Mouse (Mus musculus) stomach, embryonic 16.5 days (tissue): ENCODE data around the gene Syt14. TPM values are rescaled to one million over a fixed set of nuclear protein-coding genes. Genes with fewer than 3 reads are reported as not detected.

Source experiments
- ATAC-seq: fragments of 200-750 bp; cut with Nextera tagmentation; 2 replicates; pipeline ENCODE4 v1.8.0; 2017; ENCODE audit warnings: moderate number of reproducible peaks, moderate TSS enrichment; ENCODE audit not compliant: insufficient read depth, low FRiP score
- H3K27ac ChIP-seq: fragments of 300-500 bp; sonication (generic); 2 replicates; pipeline ENCODE4 v1.5.1; 2014; ENCODE audit warnings: low read length
- H3K27me3 ChIP-seq: fragments of 300-500 bp; sonication (generic); 2 replicates; pipeline ENCODE4 v1.6.1; 2014; ENCODE audit warnings: low read length, control low read depth, mixed read lengths; ENCODE audit not compliant: control insufficient read depth, insufficient read depth
- H3K36me3 ChIP-seq: fragments of 300-500 bp; sonication (generic); 2 replicates; pipeline ENCODE4 v1.6.1; 2014; ENCODE audit warnings: low read length; ENCODE audit not compliant: control insufficient read depth, insufficient read depth
- H3K4me1 ChIP-seq: fragments of 300-500 bp; sonication (generic); 2 replicates; pipeline ENCODE4 v1.6.1; 2014; ENCODE audit warnings: low read length, control low read depth, mixed read lengths; ENCODE audit not compliant: control insufficient read depth, insufficient read depth
- H3K4me2 ChIP-seq: fragments of 300-500 bp; sonication (generic); 2 replicates; pipeline ENCODE4 v1.6.1; 2014; ENCODE audit warnings: low read depth, low read length, mixed read lengths
- H3K4me3 ChIP-seq: fragments of 300-500 bp; sonication (generic); replicated peaks from 2 replicates; pipeline ENCODE4 v1.5.1; 2014; ENCODE audit warnings: mild to moderate bottlenecking, low read length
- H3K9ac ChIP-seq: fragments of 300-500 bp; sonication (generic); 2 replicates; pipeline ENCODE4 v1.6.1; 2014; ENCODE audit warnings: low read length
- H3K9me3 ChIP-seq: fragments of 300-500 bp; sonication (generic); replicated peaks from 2 replicates; pipeline ENCODE4 v1.6.1; 2016; ENCODE audit warnings: low read length, control low read depth; ENCODE audit not compliant: control insufficient read depth
- WGBS: fragments of 180-500 bp; shearing (Covaris S2); extraction: QIAGEN DNeasy Blood & Tissue Kit; methylation state at CpG from one replicate; pipeline ENCODE4 v1.1.7; 2014; 5-methylcytosine and 5-hydroxymethylcytosine counted together
- polyA plus RNA-seq: library from polyadenylated mRNA; unstranded; fragments of >200 nt; fragmentation: Nextera tagmentation; extraction: Ambion mirVana; gene quantifications from 2 replicates; pipeline ENCODE4 v1.2.1, GENCODE M21; 2015

Syt14 gene
- polyA plus RNA-seq, 1 experiment from 2014 or later, result 1.3 TPM

GRCm38 (mm10) chr1:192853988-192854818, 181.4 kb downstream of the Syt14 start:
- Histone ChIP-seq H3K4me1 (peaks cover 37% of the 10 kb centered on the region), H3K36me3 (no peaks in the 10 kb centered on the region), H3K27ac (peak overlapping the region; percentile 92), H3K4me2 (peak overlapping the region; percentile 55), H3K9me3 (no peaks in the 10 kb centered on the region), H3K9ac (peak overlapping the region; percentile 94), H3K4me3 (peak overlapping the region; percentile 80), H3K27me3 (no peaks in the 10 kb centered on the region)
- 6% methylated on average over 19 of the region's 19 CpGs for WGBS
- peak; percentile 12; the same call in 1 of the 2 replicates for ATAC-seq

- H3K27me3 ChIP-seq, result no peaks in the 10 kb centered on the region
- peaks cover 37% of the 10 kb centered on the region for H3K4me1 ChIP-seq
- H3K4me2 ChIP-seq, result peak overlapping the region; percentile 55
- 60% methylated on average over 2 of the region's 2 CpGs for WGBS
- H3K27ac ChIP-seq, result no peak overlapping the region
- no peaks in the 10 kb centered on the region for H3K9me3 ChIP-seq
- 0 out of 2 replicates have a peak overlapping the region, but pooled peaks have one; percentile 94 for H3K9ac ChIP-seq
- no peak for ATAC-seq
- peaks cover 5% of the 10 kb centered on the region; the same call in 1 of the 2 replicates for H3K36me3 ChIP-seq
- H3K4me3 ChIP-seq, result peak overlapping the region; percentile 80
Observed at GRCm38 (mm10) chr1:192853429-192853828, 182.1 kb downstream of the Syt14 start.

GRCm38 (mm10) chr1:192852047-192852446, 183.5 kb downstream of the Syt14 start:
- no peak overlapping the region for H3K4me3 ChIP-seq
- peaks cover 37% of the 10 kb centered on the region for H3K4me1 ChIP-seq
- H3K9me3 ChIP-seq, result no peaks in the 10 kb centered on the region
- no peak for ATAC-seq
- no peaks in the 10 kb centered on the region for H3K27me3 ChIP-seq
- H3K36me3 ChIP-seq, result peaks cover 5% of the 10 kb centered on the region; the same call in 1 of the 2 replicates
- no peak overlapping the region for H3K4me2 ChIP-seq
- H3K9ac ChIP-seq, result no peak overlapping the region
- no peak overlapping the region for H3K27ac ChIP-seq

- peaks cover 37% of the 10 kb centered on the region for H3K4me1 ChIP-seq
Observed at GRCm38 (mm10) chr1:192851640-192852039, 183.9 kb downstream of the Syt14 start.

GRCm38 (mm10) chr1:192851126-192851525, 184.4 kb downstream of the Syt14 start:
- 10% methylated on average over 2 of the region's 2 CpGs for WGBS
- Histone ChIP-seq H3K9ac (0 out of 2 replicates have a peak overlapping the region, but pooled peaks have one; percentile 28), H3K4me2 (no peak overlapping the region), H3K4me3 (no peak overlapping the region), H3K27me3 (no peaks in the 10 kb centered on the region), H3K36me3 (peaks cover 5% of the 10 kb centered on the region; the same call in 1 of the 2 replicates), H3K9me3 (no peaks in the 10 kb centered on the region), H3K4me1 (peaks cover 34% of the 10 kb centered on the region), H3K27ac (peak overlapping the region; percentile 60)
- ATAC-seq, result no peak

More at GRCm38 (mm10) chr1:192851640-192852039, 183.9 kb downstream of the Syt14 start:
- H3K36me3 ChIP-seq, result peaks cover 5% of the 10 kb centered on the region; the same call in 1 of the 2 replicates
- no peaks in the 10 kb centered on the region for H3K27me3 ChIP-seq
- no peak overlapping the region for H3K9ac ChIP-seq
- H3K4me3 ChIP-seq, result no peak overlapping the region
- peak overlapping the region; percentile 60 for H3K27ac ChIP-seq
- 14% methylated on average over 6 of the region's 6 CpGs for WGBS
- ATAC-seq, result peak; percentile 39; the same call in 1 of the 2 replicates
- H3K9me3 ChIP-seq, result no peaks in the 10 kb centered on the region
- no peak overlapping the region for H3K4me2 ChIP-seq

- H3K9me3 ChIP-seq, result no peaks in the 10 kb centered on the region
- no peak for ATAC-seq
- H3K4me3 ChIP-seq, result no peak overlapping the region
- no peak overlapping the region for H3K9ac ChIP-seq
- H3K4me1 ChIP-seq, result peaks cover 31% of the 10 kb centered on the region
- no peak overlapping the region for H3K27ac ChIP-seq
- no peaks in the 10 kb centered on the region for H3K27me3 ChIP-seq
- 50% methylated on average over 5 of the region's 5 CpGs for WGBS
- no peak overlapping the region for H3K4me2 ChIP-seq
- H3K36me3 ChIP-seq, result peaks cover 5% of the 10 kb centered on the region; the same call in 1 of the 2 replicates
Observed at GRCm38 (mm10) chr1:192849616-192850015, 186.0 kb downstream of the Syt14 start.

GRCm38 (mm10) chr1:192847254-192847653, 188.3 kb downstream of the Syt14 start:
- WGBS, result 67% methylated on average over 3 of the region's 3 CpGs
- H3K27me3 ChIP-seq, result no peaks in the 10 kb centered on the region
- peaks cover 17% of the 10 kb centered on the region for H3K4me1 ChIP-seq
- H3K36me3 ChIP-seq, result peaks cover 5% of the 10 kb centered on the region; the same call in 1 of the 2 replicates
- no peaks in the 10 kb centered on the region for H3K9me3 ChIP-seq
- H3K9ac ChIP-seq, result no peak overlapping the region
- H3K27ac ChIP-seq, result no peak overlapping the region
- H3K4me3 ChIP-seq, result no peak overlapping the region
- H3K4me2 ChIP-seq, result no peak overlapping the region
- no peak for ATAC-seq

Other genes starting within 250 kb of the Syt14 start
- gene Sertad4, start 180.0 kb downstream of the Syt14 start, polyA plus RNA-seq, result 5.0 and 5.7 TPM in 2 replicates
- gene Diexf, start 94.5 kb upstream of the Syt14 start, polyA plus RNA-seq, result 6.6 and 6.8 TPM in 2 replicates
- gene Irf6, start 117.3 kb upstream of the Syt14 start, polyA plus RNA-seq, result 74.0 and 91.4 TPM in 2 replicates
- gene A130010J15Rik, start 132.3 kb upstream of the Syt14 start, polyA plus RNA-seq, result 15.8 and 17.7 TPM in 2 replicates
- gene Traf3ip3, start 165.9 kb upstream of the Syt14 start, polyA plus RNA-seq, result 5.0 and 8.5 TPM in 2 replicates
- 17.6 and 24.6 TPM in 2 replicates for gene Lamb3, start 171.9 kb upstream of the Syt14 start, polyA plus RNA-seq
- 2.1 and 3.0 TPM in 2 replicates for gene Hsd11b1, start 228.3 kb upstream of the Syt14 start, polyA plus RNA-seq
- gene G0s2, start 237.4 kb upstream of the Syt14 start, polyA plus RNA-seq, result 36.5 and 46.7 TPM in 2 replicates